Mouse (Mus musculus): Measurements from ENCODE around the gene Ctbp1. TPM values are rescaled to one million over a fixed set of nuclear protein-coding genes. Genes with fewer than 3 reads are reported as not detected.
A peak's percentile ranks its signal among the peaks of the same experiment; 100 is the strongest.

Ctbp1 gene
- polyA plus RNA-seq, 1 experiment from 2014 or later: 139 TPM

- Histone ChIP-seq H3K27ac (ENCODE audit: low read depth, low read length) (peak overlapping the region; percentile 61), H3K36me3 (ENCODE audit: control insufficient read depth, insufficient read depth) (no peaks in the 10 kb centered on the region), H3K9me3 (ENCODE audit: control insufficient read depth) (no peaks in the 10 kb centered on the region), H3K4me3 (ENCODE audit: low read depth, low read length) (no peak overlapping the region), H3K4me1 (replicated peaks; ENCODE audit: control insufficient read depth, insufficient read depth, low read length) (peaks cover 6% of the 10 kb centered on the region; the same call in 1 of the 2 replicates), H3K9ac (ENCODE audit: low read depth, low read length) (no peak overlapping the region), H3K4me2 (replicated peaks; ENCODE audit: low read depth) (no peak overlapping the region), H3K27me3 (replicated peaks; ENCODE audit: control insufficient read depth, insufficient read depth, low read length) (no peaks in the 10 kb centered on the region)
- peak; percentile 45 for TF ChIP-seq CTCF (IDR thresholded peaks at IDR 0.05; ENCODE audit: low read depth)
- no peak for ATAC-seq
- 41% methylated on average over 20 of the region's 20 CpGs for WGBS
Observed at GRCm38 (mm10) chr5:33218746-33219449, 55.9 kb downstream of the Ctbp1 start.

- Histone ChIP-seq H3K4me1 (replicated peaks; ENCODE audit: control insufficient read depth, insufficient read depth, low read length) (peaks cover 6% of the 10 kb centered on the region; the same call in 1 of the 2 replicates), H3K9ac (ENCODE audit: low read depth, low read length) (peak within 1 kb of the TSS; percentile 48), H3K27me3 (replicated peaks; ENCODE audit: control insufficient read depth, insufficient read depth, low read length) (no peaks in the 10 kb centered on the region), H3K36me3 (ENCODE audit: control insufficient read depth, insufficient read depth) (no peaks in the 10 kb centered on the region), H3K27ac (ENCODE audit: low read depth, low read length) (peak within 1 kb of the TSS; percentile 61), H3K4me3 (ENCODE audit: low read depth, low read length) (peak within 1 kb of the TSS; percentile 1; the same call in 1 of the 2 replicates), H3K9me3 (ENCODE audit: control insufficient read depth) (no peaks in the 10 kb centered on the region), H3K4me2 (replicated peaks; ENCODE audit: low read depth) (peak within 1 kb of the TSS; percentile 52)
- WGBS: 7% methylated on average over 5 of the region's 5 CpGs
- 0 out of 2 replicates have a peak, but pooled peaks have one; percentile 16 for TF ChIP-seq CTCF (IDR thresholded peaks at IDR 0.05; ENCODE audit: low read depth)
- ATAC-seq: peak; percentile 54; the same call in 1 of the 2 replicates
Observed at GRCm38 (mm10) chr5:33218081-33218480, 56.7 kb downstream of the Ctbp1 start, which contains the start of gene Spon2. TSS of gene Spon2 (minus strand) at chr5:33218455.

DNA sequence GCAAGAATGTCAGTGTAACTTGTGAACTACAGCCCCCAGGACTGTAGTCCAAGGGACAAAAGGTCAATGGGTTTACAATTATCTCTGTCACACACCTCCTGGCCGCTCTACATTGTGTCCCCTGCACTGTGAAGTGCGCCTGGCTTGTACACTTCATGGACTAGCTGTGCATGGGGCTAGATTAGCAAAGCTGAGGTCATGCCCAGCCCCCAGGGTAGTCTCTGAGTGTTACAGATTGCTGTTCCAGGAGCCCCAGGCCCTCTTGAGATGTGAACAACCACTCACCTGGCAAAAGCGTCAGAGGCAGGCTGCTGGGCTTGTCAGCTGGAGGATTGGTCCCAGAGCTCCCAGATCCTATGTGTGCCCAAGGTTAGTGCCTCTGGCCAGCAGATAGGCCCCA lies 57.1 kb downstream of the Ctbp1 start:
- no peak for ATAC-seq
- WGBS: 36% methylated on average over 3 of the region's 3 CpGs
- no peaks in the 10 kb centered on the region for H3K27me3 ChIP-seq (replicated peaks; ENCODE audit: control insufficient read depth, insufficient read depth, low read length)
- peaks cover 6% of the 10 kb centered on the region; the same call in 1 of the 2 replicates for H3K4me1 ChIP-seq (replicated peaks; ENCODE audit: control insufficient read depth, insufficient read depth, low read length)
- H3K9ac ChIP-seq (ENCODE audit: low read depth, low read length): peak overlapping the region; percentile 48
- peak overlapping the region; percentile 1; the same call in 1 of the 2 replicates for H3K4me3 ChIP-seq (ENCODE audit: low read depth, low read length)
- no peak for TF ChIP-seq CTCF (IDR thresholded peaks at IDR 0.05; ENCODE audit: low read depth)
- H3K27ac ChIP-seq (ENCODE audit: low read depth, low read length): no peak overlapping the region
- H3K9me3 ChIP-seq (ENCODE audit: control insufficient read depth): no peaks in the 10 kb centered on the region
- peak overlapping the region; percentile 52 for H3K4me2 ChIP-seq (replicated peaks; ENCODE audit: low read depth)
- no peaks in the 10 kb centered on the region for H3K36me3 ChIP-seq (ENCODE audit: control insufficient read depth, insufficient read depth)

GRCm38 (mm10) chr5:33214723-33215122 lies 60.1 kb downstream of the Ctbp1 start:
- ATAC-seq: no peak
- H3K27ac ChIP-seq (ENCODE audit: low read depth, low read length): no peak overlapping the region
- H3K36me3 ChIP-seq (ENCODE audit: control insufficient read depth, insufficient read depth): no peaks in the 10 kb centered on the region
- H3K9ac ChIP-seq (ENCODE audit: low read depth, low read length): no peak overlapping the region
- TF ChIP-seq CTCF (IDR thresholded peaks at IDR 0.05; ENCODE audit: low read depth): no peak
- no peak overlapping the region for H3K4me2 ChIP-seq (replicated peaks; ENCODE audit: low read depth)
- no peaks in the 10 kb centered on the region for H3K9me3 ChIP-seq (ENCODE audit: control insufficient read depth)
- H3K27me3 ChIP-seq (replicated peaks; ENCODE audit: control insufficient read depth, insufficient read depth, low read length): no peaks in the 10 kb centered on the region
- H3K4me3 ChIP-seq (ENCODE audit: low read depth, low read length): no peak overlapping the region
- WGBS: 68% methylated on average over 4 of the region's 4 CpGs
- peaks cover 6% of the 10 kb centered on the region; the same call in 1 of the 2 replicates for H3K4me1 ChIP-seq (replicated peaks; ENCODE audit: control insufficient read depth, insufficient read depth, low read length)

GRCm38 (mm10) chr5:33211254-33211653 lies 63.5 kb downstream of the Ctbp1 start:
- Histone ChIP-seq H3K9ac (ENCODE audit: low read depth, low read length) (no peak overlapping the region), H3K4me2 (replicated peaks; ENCODE audit: low read depth) (no peak overlapping the region), H3K27ac (ENCODE audit: low read depth, low read length) (no peak overlapping the region), H3K4me1 (replicated peaks; ENCODE audit: control insufficient read depth, insufficient read depth, low read length) (no peaks in the 10 kb centered on the region), H3K9me3 (ENCODE audit: control insufficient read depth) (no peaks in the 10 kb centered on the region), H3K4me3 (ENCODE audit: low read depth, low read length) (no peak overlapping the region), H3K36me3 (ENCODE audit: control insufficient read depth, insufficient read depth) (no peaks in the 10 kb centered on the region), H3K27me3 (replicated peaks; ENCODE audit: control insufficient read depth, insufficient read depth, low read length) (no peaks in the 10 kb centered on the region)
- ATAC-seq: no peak
- no peak for TF ChIP-seq CTCF (IDR thresholded peaks at IDR 0.05; ENCODE audit: low read depth)
- 85% methylated on average over 5 of the region's 5 CpGs for WGBS

- WGBS: 92% methylated on average over 3 of the region's 3 CpGs
- Histone ChIP-seq H3K4me2 (replicated peaks; ENCODE audit: low read depth) (no peak overlapping the region), H3K27ac (ENCODE audit: low read depth, low read length) (no peak overlapping the region), H3K9ac (ENCODE audit: low read depth, low read length) (no peak overlapping the region), H3K4me3 (ENCODE audit: low read depth, low read length) (no peak overlapping the region), H3K36me3 (ENCODE audit: control insufficient read depth, insufficient read depth) (no peaks in the 10 kb centered on the region), H3K9me3 (ENCODE audit: control insufficient read depth) (no peaks in the 10 kb centered on the region), H3K27me3 (replicated peaks; ENCODE audit: control insufficient read depth, insufficient read depth, low read length) (no peaks in the 10 kb centered on the region), H3K4me1 (replicated peaks; ENCODE audit: control insufficient read depth, insufficient read depth, low read length) (no peaks in the 10 kb centered on the region)
- ATAC-seq: no peak
- TF ChIP-seq CTCF (IDR thresholded peaks at IDR 0.05; ENCODE audit: low read depth): no peak
Observed at GRCm38 (mm10) chr5:33210515-33210914, 64.3 kb downstream of the Ctbp1 start.
